Mouse (Mus musculus) kidney, embryonic 16.5 days (tissue): ENCODE results near the gene Zfp74. TPM values are rescaled to one million over a fixed set of nuclear protein-coding genes. Genes with fewer than 3 reads are reported as not detected.
"Not testable (repeated sequence)": the region's sequence is repeated elsewhere in the genome, so short reads cannot be mapped to it uniquely, and the experiment has no call there.

Experiments
- ATAC-seq: fragments of 200-750 bp; cut with Nextera tagmentation; 2 replicates; pipeline ENCODE4 v1.8.0; 2017; ENCODE audit warnings: moderate TSS enrichment; ENCODE audit not compliant: low FRiP score, low TSS enrichment
- H3K27ac ChIP-seq: fragments of 300-500 bp; sonication (generic); 2 replicates; pipeline ENCODE4 v1.5.1; 2014; ENCODE audit warnings: low read length
- H3K27me3 ChIP-seq: fragments of 300-500 bp; sonication (generic); 2 replicates; pipeline ENCODE4 v1.6.1; 2014; ENCODE audit warnings: low read length, control low read depth, mixed read lengths; ENCODE audit not compliant: insufficient read depth
- H3K36me3 ChIP-seq: fragments of 300-500 bp; sonication (generic); 2 replicates; pipeline ENCODE4 v1.6.1; 2014; ENCODE audit warnings: low read length, control low read depth, mixed read lengths; ENCODE audit not compliant: insufficient read depth
- H3K4me1 ChIP-seq: fragments of 300-500 bp; sonication (generic); 2 replicates; pipeline ENCODE4 v1.6.1; 2014; ENCODE audit warnings: low read length, control low read depth, mixed read lengths; ENCODE audit not compliant: insufficient read depth
- H3K4me2 ChIP-seq: fragments of 300-500 bp; sonication (generic); replicated peaks from 2 replicates; pipeline ENCODE4 v1.6.1; 2014; ENCODE audit warnings: low read depth, low read length
- H3K4me3 ChIP-seq: fragments of 300-500 bp; sonication (generic); 2 replicates; pipeline ENCODE4 v1.5.1; 2014; ENCODE audit warnings: mild to moderate bottlenecking, low read length
- H3K9ac ChIP-seq: fragments of 300-500 bp; sonication (generic); replicated peaks from 2 replicates; pipeline ENCODE4 v1.6.1; 2014; ENCODE audit warnings: low read length
- H3K9me3 ChIP-seq: fragments of 300-500 bp; sonication (generic); 2 replicates; pipeline ENCODE4 v1.6.1; 2016; ENCODE audit warnings: low read length, control low read depth
- WGBS: fragments of 180-500 bp; shearing (Covaris S2); extraction: QIAGEN DNeasy Blood & Tissue Kit; methylation state at CpG from one replicate; pipeline ENCODE4 v1.1.7; 2014; 5-methylcytosine and 5-hydroxymethylcytosine counted together
- polyA plus RNA-seq: library from polyadenylated mRNA; unstranded; fragments of >200 nt; fragmentation: Nextera tagmentation; extraction: Ambion mirVana; gene quantifications from 2 replicates; pipeline ENCODE4 v1.2.1, GENCODE M21; 2015

The Zfp74 gene
- polyA plus RNA-seq, 1 experiment from 2014 or later, result 14.2 TPM

DNA sequence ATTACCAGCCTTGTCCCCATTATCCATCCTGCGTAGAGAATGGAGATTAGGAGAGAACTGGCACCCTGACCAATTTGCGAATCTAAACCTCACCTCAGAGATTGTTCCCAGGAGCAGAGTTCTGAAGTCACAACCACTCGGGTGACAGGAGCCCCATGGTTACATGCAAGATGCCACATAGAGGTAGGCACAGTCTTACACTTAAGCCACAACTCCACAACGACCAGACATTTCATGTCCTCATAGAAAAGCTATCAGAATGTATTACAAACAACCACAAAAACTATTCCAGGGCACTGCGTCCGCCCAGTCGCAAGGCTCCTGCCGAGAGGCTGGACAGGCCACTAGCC lies 29.4 kb upstream of the Zfp74 start:
- Histone ChIP-seq H3K4me3 (peak overlapping the region; percentile 88), H3K27me3 (no peaks in the 10 kb centered on the region), H3K9ac (peak overlapping the region; percentile 81), H3K4me2 (peak overlapping the region; percentile 58), H3K36me3 (peaks cover 19% of the 10 kb centered on the region), H3K9me3 (0 out of 2 replicates have a peak, but pooled peaks cover 2% of the 10 kb centered on the region), H3K27ac (peak overlapping the region; percentile 96), H3K4me1 (peaks cover 19% of the 10 kb centered on the region)
- ATAC-seq, result no peak
- 0% methylated on average over 8 of the region's 8 CpGs for WGBS

DNA sequence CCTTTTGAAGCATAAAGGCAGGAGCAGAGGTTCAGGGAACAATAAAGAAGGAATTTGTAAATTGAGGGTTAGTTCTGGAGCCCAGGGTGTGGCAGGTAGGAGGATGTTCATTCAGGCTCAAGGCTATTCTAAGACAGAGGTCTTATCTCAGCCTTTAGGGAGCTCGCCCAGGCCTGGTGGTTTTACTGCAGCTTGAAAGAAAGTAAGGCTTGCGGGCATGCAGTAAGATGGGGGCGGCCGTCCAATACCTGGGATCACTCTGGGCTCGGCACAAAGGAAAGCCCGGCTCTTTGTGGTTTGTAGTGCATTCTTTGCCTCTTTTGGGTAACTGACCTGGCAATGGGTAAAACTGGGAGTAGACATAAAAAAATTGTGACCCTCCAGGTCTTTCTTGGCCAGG lies 29.0 kb upstream of the Zfp74 start:
- H3K4me3 ChIP-seq, result peak overlapping the region; percentile 88
- H3K27me3 ChIP-seq, result no peaks in the 10 kb centered on the region
- peak overlapping the region; percentile 81 for H3K9ac ChIP-seq
- no peak for ATAC-seq
- peaks cover 19% of the 10 kb centered on the region for H3K4me1 ChIP-seq
- WGBS, result 22% methylated on average over 6 of the region's 6 CpGs
- peak overlapping the region; percentile 58 for H3K4me2 ChIP-seq
- peaks cover 15% of the 10 kb centered on the region for H3K36me3 ChIP-seq
- H3K9me3 ChIP-seq, result 0 out of 2 replicates have a peak, but pooled peaks cover 2% of the 10 kb centered on the region
- peak overlapping the region; percentile 96 for H3K27ac ChIP-seq

DNA sequence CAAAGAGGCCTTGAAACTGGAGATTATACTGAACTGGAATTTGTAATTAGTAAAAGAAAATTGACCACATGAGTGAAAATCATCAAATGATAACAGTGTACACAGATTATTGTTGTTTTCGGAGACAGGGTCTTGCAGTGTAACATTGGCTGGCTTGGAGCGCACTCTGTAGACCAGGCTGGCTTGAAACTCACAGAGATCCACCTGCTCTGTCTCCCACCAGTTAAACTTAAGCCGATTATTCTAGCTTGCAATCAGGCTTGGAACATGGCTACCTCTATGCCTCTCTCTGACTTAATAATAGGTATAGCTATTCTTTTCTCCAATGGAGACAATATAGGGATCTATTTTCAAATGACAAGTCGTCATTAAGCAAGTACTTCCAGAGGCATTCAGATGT lies 28.5 kb upstream of the Zfp74 start:
- no peaks in the 10 kb centered on the region for H3K27me3 ChIP-seq
- peaks cover 19% of the 10 kb centered on the region for H3K4me1 ChIP-seq
- H3K9me3 ChIP-seq, result 0 out of 2 replicates have a peak, but pooled peaks cover 2% of the 10 kb centered on the region
- H3K9ac ChIP-seq, result no peak overlapping the region
- no peak overlapping the region for H3K4me3 ChIP-seq
- peaks cover 11% of the 10 kb centered on the region; the same call in 1 of the 2 replicates for H3K36me3 ChIP-seq
- 86% methylated on average over 4 of the region's 4 CpGs for WGBS
- no peak overlapping the region for H3K27ac ChIP-seq
- peak overlapping the region; percentile 58 for H3K4me2 ChIP-seq
- no peak for ATAC-seq

DNA sequence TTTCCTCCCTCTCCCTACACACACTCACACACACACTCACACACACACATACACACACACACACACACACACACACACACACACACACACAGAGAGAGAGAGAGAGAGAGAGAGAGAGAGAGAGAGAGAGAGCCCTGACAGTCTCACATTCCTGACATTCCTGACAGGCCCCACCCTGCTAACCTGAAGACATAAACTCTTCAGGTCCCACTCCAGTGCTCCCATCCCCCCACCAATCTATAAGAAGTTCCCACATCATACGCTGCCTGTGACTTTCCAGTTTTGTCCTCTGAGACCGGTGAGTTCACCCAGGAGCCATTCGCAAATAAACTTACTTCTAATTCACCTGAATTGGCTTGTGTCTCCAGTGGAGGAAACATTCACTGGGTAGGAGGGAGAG lies 28.0 kb upstream of the Zfp74 start:
- H3K27ac ChIP-seq, result no peak overlapping the region
- 0 out of 2 replicates have a peak, but pooled peaks cover 2% of the 10 kb centered on the region for H3K9me3 ChIP-seq
- H3K4me1 ChIP-seq, result peaks cover 19% of the 10 kb centered on the region
- 76% methylated on average over 3 of the region's 3 CpGs for WGBS
- no peak for ATAC-seq
- no peak overlapping the region for H3K4me2 ChIP-seq
- no peak overlapping the region for H3K4me3 ChIP-seq
- no peak overlapping the region for H3K9ac ChIP-seq
- peaks cover 6% of the 10 kb centered on the region; the same call in 1 of the 2 replicates for H3K36me3 ChIP-seq
- no peaks in the 10 kb centered on the region for H3K27me3 ChIP-seq

DNA sequence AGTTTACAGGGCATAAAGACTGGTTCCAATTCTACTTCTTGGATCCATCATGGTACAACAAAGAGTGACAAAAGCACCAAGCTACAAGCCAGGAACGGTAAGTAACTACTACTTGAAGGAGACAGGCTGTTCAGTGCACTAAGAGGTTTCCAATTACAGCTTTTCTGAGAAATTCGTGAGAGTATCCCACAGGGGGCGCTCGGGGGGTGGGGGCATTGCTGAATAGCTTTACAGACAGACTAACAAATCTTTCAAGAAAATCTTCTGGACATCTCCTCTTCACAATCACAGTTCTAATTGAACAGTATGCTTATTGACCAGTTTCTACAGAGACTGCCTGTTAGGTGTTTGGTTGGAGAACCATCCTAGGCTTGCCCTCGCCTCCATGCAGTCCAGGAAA lies 27.6 kb upstream of the Zfp74 start:
- no peak for ATAC-seq
- 49% methylated on average over 5 of the region's 5 CpGs for WGBS
- Histone ChIP-seq H3K27me3 (no peaks in the 10 kb centered on the region), H3K4me1 (peaks cover 19% of the 10 kb centered on the region), H3K27ac (no peak overlapping the region), H3K9me3 (0 out of 2 replicates have a peak, but pooled peaks cover 2% of the 10 kb centered on the region), H3K4me3 (no peak overlapping the region), H3K36me3 (peaks cover 5% of the 10 kb centered on the region; the same call in 1 of the 2 replicates), H3K9ac (no peak overlapping the region), H3K4me2 (no peak overlapping the region)

DNA sequence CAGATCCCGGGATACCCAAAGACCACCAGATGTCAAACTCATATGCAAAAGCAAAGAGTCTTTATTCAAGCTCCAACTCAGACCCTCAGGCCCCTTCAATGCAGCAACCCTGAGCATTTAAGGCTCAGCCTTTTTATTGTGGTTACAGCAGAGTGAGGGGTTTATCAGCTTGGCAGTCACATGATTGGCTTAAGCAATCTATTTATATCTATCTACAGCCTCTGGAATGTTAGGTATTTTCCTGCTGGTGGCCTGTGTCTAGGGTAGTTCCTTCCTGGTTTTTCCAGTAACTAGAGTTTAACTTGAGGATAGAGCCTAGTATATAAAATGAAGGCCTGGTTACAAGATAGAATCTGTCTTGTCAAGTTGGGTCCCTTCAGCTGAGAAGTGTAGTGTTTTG lies 26.9 kb upstream of the Zfp74 start:
- Histone ChIP-seq H3K9ac (no peak overlapping the region), H3K27ac (no peak overlapping the region), H3K4me2 (no peak overlapping the region), H3K4me3 (no peak overlapping the region), H3K4me1 (peaks cover 19% of the 10 kb centered on the region), H3K27me3 (no peaks in the 10 kb centered on the region), H3K9me3 (0 out of 2 replicates have a peak, but pooled peaks cover 2% of the 10 kb centered on the region), H3K36me3 (no peaks in the 10 kb centered on the region)
- ATAC-seq, result no peak
- WGBS, result 90% methylated on average over 1 of the region's 1 CpGs

DNA sequence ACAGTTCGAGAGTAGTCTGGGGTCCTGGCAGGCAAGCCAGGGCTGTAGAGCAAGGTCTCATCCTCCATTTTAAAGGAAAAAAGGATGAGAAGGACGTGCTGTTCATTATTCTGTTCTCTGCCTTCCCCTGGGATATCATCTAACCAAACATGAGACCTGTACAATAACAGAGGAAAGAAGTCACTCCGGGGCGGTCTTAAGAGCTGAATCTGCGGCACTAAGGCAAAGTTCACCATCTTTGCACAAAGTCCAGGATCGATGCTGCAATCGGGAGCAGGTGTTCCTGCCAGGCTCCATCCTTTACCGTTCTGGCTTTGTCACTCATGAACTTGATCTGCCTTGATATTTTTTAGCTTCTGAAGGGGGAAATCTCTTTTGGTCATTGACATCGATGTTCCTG lies 16.8 kb upstream of the Zfp74 start:
- no peak overlapping the region for H3K4me3 ChIP-seq
- ATAC-seq, result no peak
- no peaks in the 10 kb centered on the region for H3K36me3 ChIP-seq
- H3K9me3 ChIP-seq, result peaks cover 4% of the 10 kb centered on the region; the same call in 1 of the 2 replicates
- H3K4me2 ChIP-seq, result no peak overlapping the region
- H3K27me3 ChIP-seq, result no peaks in the 10 kb centered on the region
- WGBS, result 79% methylated on average over 9 of the region's 9 CpGs
- H3K4me1 ChIP-seq, result no peaks in the 10 kb centered on the region
- H3K27ac ChIP-seq, result no peak overlapping the region
- no peak overlapping the region for H3K9ac ChIP-seq

DNA sequence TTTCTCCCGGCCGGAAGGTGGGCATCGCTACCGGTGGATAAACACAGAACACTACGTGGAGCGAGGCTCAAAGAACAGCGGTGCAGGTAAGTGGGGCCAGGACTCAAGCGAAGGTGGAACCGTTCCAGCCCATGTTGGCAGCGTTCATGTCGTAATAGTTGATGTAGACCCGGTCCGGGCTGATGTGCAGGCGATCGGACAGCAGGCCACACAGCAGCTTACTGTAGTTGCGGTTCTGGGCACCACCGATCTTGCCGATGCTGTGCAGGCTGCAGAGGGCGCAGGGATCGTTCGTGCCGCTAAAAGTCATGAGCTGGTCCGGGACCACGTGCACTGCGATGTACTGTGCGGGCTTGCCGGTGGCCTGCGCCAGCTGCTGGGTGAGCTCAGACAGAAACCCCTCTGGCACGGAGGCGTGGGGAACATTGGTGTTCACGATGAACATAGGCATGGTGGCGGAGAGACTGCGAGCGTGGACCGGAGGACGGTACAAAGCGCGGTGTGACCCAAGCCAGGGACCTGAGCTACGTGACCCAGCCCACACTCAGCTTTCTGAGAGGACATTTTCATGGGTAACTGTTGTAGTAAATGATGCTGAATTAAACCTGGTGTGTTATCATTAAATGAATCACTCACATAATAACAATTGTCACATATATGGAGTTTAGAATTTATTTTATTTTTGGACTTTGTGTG lies 11.4 kb upstream of the Zfp74 start:
- WGBS, result 53% methylated on average over 34 of the region's 39 CpGs
- not testable (repeated sequence) for H3K9me3 ChIP-seq, ATAC-seq, H3K27me3 ChIP-seq, H3K36me3 ChIP-seq, H3K27ac ChIP-seq, H3K4me3 ChIP-seq, H3K4me1 ChIP-seq, H3K9ac ChIP-seq, H3K4me2 ChIP-seq

DNA sequence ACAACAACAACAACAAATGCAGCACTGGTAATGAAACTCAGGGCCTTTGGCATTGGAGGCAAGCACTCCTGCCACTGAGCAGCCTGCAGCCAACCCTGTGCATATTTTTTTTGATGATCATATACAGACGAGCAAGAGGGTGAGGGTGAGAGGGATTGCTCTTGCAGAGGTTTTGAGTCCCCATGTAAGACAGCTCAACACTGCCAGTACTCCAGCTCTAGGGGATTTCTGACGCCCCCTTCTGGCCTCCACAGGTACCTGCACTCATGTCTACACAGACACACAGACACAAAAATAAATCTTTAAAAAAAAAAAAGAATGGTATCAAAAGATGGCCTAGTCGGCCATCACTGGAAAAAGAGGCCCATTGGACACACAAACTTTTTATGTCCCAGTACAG lies 5.1 kb upstream of the Zfp74 start:
- ATAC-seq, result no peak
- H3K4me2 ChIP-seq, result no peak overlapping the region
- 0 out of 2 replicates have a peak, but pooled peaks cover 4% of the 10 kb centered on the region for H3K4me1 ChIP-seq
- H3K27ac ChIP-seq, result no peak overlapping the region
- H3K4me3 ChIP-seq, result no peak overlapping the region
- no peaks in the 10 kb centered on the region for H3K36me3 ChIP-seq
- no peak overlapping the region for H3K9ac ChIP-seq
- H3K27me3 ChIP-seq, result no peaks in the 10 kb centered on the region
- WGBS, result 67% methylated on average over 3 of the region's 3 CpGs
- no peaks in the 10 kb centered on the region for H3K9me3 ChIP-seq

DNA sequence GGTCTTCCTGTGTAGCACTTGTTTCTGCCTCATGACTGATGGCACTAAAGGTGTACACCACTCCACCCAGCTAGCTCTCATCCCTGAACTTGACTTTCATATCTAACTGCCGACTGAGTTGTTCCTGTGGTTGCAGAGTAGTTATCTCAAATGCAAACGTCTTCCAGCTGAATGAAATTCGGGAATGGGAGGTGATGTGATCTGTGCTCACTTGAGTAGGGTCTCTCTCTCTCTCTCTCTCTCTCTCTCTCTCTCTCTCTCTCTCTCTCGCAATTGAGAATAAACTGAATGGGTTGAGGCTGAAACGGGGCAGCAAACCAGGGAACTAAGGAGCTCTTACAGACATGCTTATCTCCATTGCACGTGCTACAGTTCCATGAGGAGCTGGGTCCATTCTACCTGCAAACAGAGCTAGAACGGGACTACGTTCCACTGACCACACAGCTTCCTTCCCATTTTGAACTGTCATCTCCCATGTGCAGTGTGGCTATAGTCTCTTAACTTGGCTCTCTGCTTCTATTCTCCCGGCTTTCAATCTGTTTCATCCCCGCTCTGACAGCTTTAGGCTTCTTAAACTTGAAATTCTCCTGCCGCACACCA lies 4.3 kb upstream of the Zfp74 start:
- ATAC-seq, result no peak
- WGBS, result 85% methylated on average over 11 of the region's 11 CpGs

More for the DNA sequence above, 4.3 kb upstream of the Zfp74 start:
- no peak overlapping the region for H3K4me3 ChIP-seq
- H3K36me3 ChIP-seq, result no peaks in the 10 kb centered on the region
- no peak overlapping the region for H3K27ac ChIP-seq
- no peak overlapping the region for H3K9ac ChIP-seq
- no peaks in the 10 kb centered on the region for H3K27me3 ChIP-seq
- H3K9me3 ChIP-seq, result no peaks in the 10 kb centered on the region
- H3K4me1 ChIP-seq, result peaks cover 4% of the 10 kb centered on the region; the same call in 1 of the 2 replicates
- no peak overlapping the region for H3K4me2 ChIP-seq
